Mouse (Mus musculus) bone marrow, adult 2 months (tissue): ENCODE data around the gene Kat2b. TPM values are rescaled to one million over a fixed set of nuclear protein-coding genes. Genes with fewer than 3 reads are reported as not detected.
A peak's percentile ranks its signal among the peaks of the same experiment; 100 is the strongest.

Experiments used
- H3K27ac ChIP-seq: fragments of 200-500 bp; 2 replicates; pipeline ENCODE4 v1.5.1; 2012; ENCODE audit warnings: low read depth, mild to moderate bottlenecking, control low read depth, inconsistent platforms, low read length; ENCODE audit not compliant: control insufficient read depth, poor library complexity, insufficient read depth
- H3K4me1 ChIP-seq: fragments of 200-500 bp; 2 replicates; pipeline ENCODE4 v1.6.1; 2011; ENCODE audit warnings: low read length; ENCODE audit not compliant: control insufficient read depth, insufficient read depth
- H3K4me3 ChIP-seq: fragments of 200-500 bp; replicated peaks from 2 replicates; pipeline ENCODE3; 2011; ENCODE audit warnings: mild to moderate bottlenecking, low read depth, low read length, control low read depth; ENCODE audit not compliant: control insufficient read depth
- CTCF ChIP-seq: fragments of 200-500 bp; IDR thresholded peaks from 2 replicates; pipeline ENCODE4 v1.5.1; 2011; ENCODE audit warnings: low read length, control low read depth; ENCODE audit not compliant: control insufficient read depth, insufficient read depth
- POLR2A ChIP-seq: fragments of 200-500 bp; IDR thresholded peaks from 2 replicates; pipeline ENCODE4 v1.6.1; 2011; ENCODE audit warnings: low read depth, mild to moderate bottlenecking, control low read depth, low read length, borderline replicate concordance; ENCODE audit not compliant: control insufficient read depth
- WGBS: fragments of 180-500 bp; shearing (Covaris S2); methylation state at CpG from one replicate; pipeline ENCODE4 v1.1.7; 2018; 5-methylcytosine and 5-hydroxymethylcytosine counted together
- polyA plus RNA-seq: library from polyadenylated mRNA; stranded (reverse); fragments of >200 nt; gene quantifications from 2 replicates; pipeline ENCODE4 v1.2.4, GENCODE M21; 2011; ENCODE audit warnings: low replicate concordance; ENCODE audit not compliant: missing spikeins, insufficient read depth, insufficient read length

Gene Kat2b
- polyA plus RNA-seq, 1 experiment: 50.6 TPM

GRCm38 (mm10) chr17:53543591-53544324 lies 22.9 kb upstream of the Kat2b start:
- TF ChIP-seq CTCF (no peak), POLR2A (no peak)
- H3K4me3 ChIP-seq: no peak overlapping the region
- H3K27ac ChIP-seq: no peak overlapping the region
- no peaks in the 10 kb centered on the region for H3K4me1 ChIP-seq
- WGBS: 83% methylated on average over 9 of the region's 9 CpGs

GRCm38 (mm10) chr17:53551306-53552299 lies 15.1 kb upstream of the Kat2b start:
- 84% methylated on average over 8 of the region's 8 CpGs for WGBS
- H3K4me1 ChIP-seq: no peaks in the 10 kb centered on the region; the same call in 1 of the 2 replicates
- no peak overlapping the region for H3K27ac ChIP-seq
- H3K4me3 ChIP-seq: no peak overlapping the region
- no peak for TF ChIP-seq POLR2A
- no peak for TF ChIP-seq CTCF

- no peak overlapping the region for H3K27ac ChIP-seq
- WGBS: 74% methylated on average over 4 of the region's 4 CpGs
- H3K4me1 ChIP-seq: no peaks in the 10 kb centered on the region; the same call in 1 of the 2 replicates
- no peak overlapping the region for H3K4me3 ChIP-seq
- peak; percentile 56 for TF ChIP-seq CTCF
- TF ChIP-seq POLR2A: no peak
Measured at GRCm38 (mm10) chr17:53554088-53554487, 12.6 kb upstream of the Kat2b start.

- H3K4me1 ChIP-seq: no peaks in the 10 kb centered on the region; the same call in 1 of the 2 replicates
- no peak overlapping the region for H3K27ac ChIP-seq
- no peak overlapping the region for H3K4me3 ChIP-seq
- TF ChIP-seq CTCF: no peak
- no peak for TF ChIP-seq POLR2A
- 54% methylated on average over 3 of the region's 3 CpGs for WGBS
Measured at GRCm38 (mm10) chr17:53554813-53555212, 11.8 kb upstream of the Kat2b start.

GRCm38 (mm10) chr17:53557443-53557842 lies 9.2 kb upstream of the Kat2b start:
- WGBS: 58% methylated on average over 3 of the region's 3 CpGs
- Histone ChIP-seq H3K27ac (no peak overlapping the region), H3K4me3 (no peak overlapping the region), H3K4me1 (no peaks in the 10 kb centered on the region; the same call in 1 of the 2 replicates)
- no peak for TF ChIP-seq CTCF
- TF ChIP-seq POLR2A: no peak

GRCm38 (mm10) chr17:53559646-53560045 lies 7.0 kb upstream of the Kat2b start:
- TF ChIP-seq POLR2A (no peak), CTCF (no peak)
- H3K27ac ChIP-seq: no peak overlapping the region
- WGBS: 84% methylated on average over 5 of the region's 5 CpGs
- no peaks in the 10 kb centered on the region; the same call in 1 of the 2 replicates for H3K4me1 ChIP-seq
- no peak overlapping the region for H3K4me3 ChIP-seq

- 85% methylated on average over 4 of the region's 4 CpGs for WGBS
- no peak overlapping the region for H3K4me3 ChIP-seq
- H3K4me1 ChIP-seq: no peaks in the 10 kb centered on the region; the same call in 1 of the 2 replicates
- TF ChIP-seq CTCF (no peak), POLR2A (no peak)
- H3K27ac ChIP-seq: no peak overlapping the region
Measured at GRCm38 (mm10) chr17:53561458-53562029, 5.1 kb upstream of the Kat2b start.
